Mouse (Mus musculus): ENCODE measurements at regions not wholly inside any gene's neighbourhood (a gene's known extent, or its start where the extent isn't known, plus 50 kb on each side); places are given as distances from the start of the nearest gene placed in this dataset.

DNA sequence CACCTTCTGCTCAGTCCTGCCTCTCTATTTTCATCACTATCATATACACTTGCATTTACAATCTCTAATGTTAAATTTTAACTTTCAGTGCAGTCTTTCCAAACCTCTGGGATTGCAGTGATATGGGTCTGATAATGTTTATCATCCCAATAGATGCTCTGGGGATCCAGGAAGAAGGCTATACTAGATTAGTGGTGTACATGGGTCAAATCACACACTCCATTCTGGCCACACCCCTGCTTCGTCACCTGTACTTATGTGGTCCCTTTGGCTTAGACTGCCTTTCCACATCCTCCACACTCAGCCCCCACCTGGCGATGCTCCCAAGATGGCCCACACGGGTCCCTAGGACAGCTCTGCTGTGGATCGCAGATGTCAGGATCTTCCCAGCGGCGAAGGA, 76.2 kb upstream of the Hes1 start:
- H3K27me3 ChIP-seq (replicated peaks) = no peaks in the 10 kb centered on the region
- peak; percentile 80 for ATAC-seq

DNA sequence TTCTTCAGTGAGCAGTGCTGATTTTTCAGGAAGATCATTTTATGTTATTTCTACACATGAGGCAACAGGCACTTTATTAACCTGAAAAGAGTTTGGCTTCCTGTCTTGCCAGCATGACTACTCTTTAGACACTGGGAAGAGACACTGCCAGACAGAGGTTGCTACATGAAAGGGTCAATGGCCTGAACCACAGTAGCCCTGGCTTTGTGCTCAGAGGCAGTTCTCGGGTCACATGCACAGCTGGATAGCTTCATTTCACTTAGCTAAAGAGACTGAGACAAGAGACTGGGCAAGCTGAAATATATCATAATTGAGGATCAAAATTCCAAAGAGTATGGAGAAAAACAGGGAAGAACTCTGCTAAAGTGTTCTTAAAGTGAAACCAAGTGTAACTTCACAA, 74.9 kb upstream of the Hes1 start:
- ATAC-seq = no peak
- Histone ChIP-seq H3K9ac (no peak overlapping the region), H3K4me1 (replicated peaks) (peaks cover 25% of the 10 kb centered on the region), H3K27me3 (replicated peaks) (no peaks in the 10 kb centered on the region), H3K9me3 (no peaks in the 10 kb centered on the region), H3K4me3 (replicated peaks) (no peak overlapping the region), H3K36me3 (no peaks in the 10 kb centered on the region), H3K27ac (no peak overlapping the region), H3K4me2 (replicated peaks) (no peak overlapping the region)
- WGBS = 44% methylated on average over 1 of the region's 1 CpGs

More for the DNA sequence above, 76.2 kb upstream of the Hes1 start:
- 83% methylated on average over 6 of the region's 6 CpGs for WGBS
- Histone ChIP-seq H3K4me2 (replicated peaks) (no peak overlapping the region), H3K27ac (0 out of 2 replicates have a peak overlapping the region, but pooled peaks have one; percentile 56), H3K9me3 (no peaks in the 10 kb centered on the region), H3K4me1 (replicated peaks) (peaks cover 18% of the 10 kb centered on the region), H3K4me3 (replicated peaks) (no peak overlapping the region), H3K9ac (no peak overlapping the region), H3K36me3 (no peaks in the 10 kb centered on the region)

DNA sequence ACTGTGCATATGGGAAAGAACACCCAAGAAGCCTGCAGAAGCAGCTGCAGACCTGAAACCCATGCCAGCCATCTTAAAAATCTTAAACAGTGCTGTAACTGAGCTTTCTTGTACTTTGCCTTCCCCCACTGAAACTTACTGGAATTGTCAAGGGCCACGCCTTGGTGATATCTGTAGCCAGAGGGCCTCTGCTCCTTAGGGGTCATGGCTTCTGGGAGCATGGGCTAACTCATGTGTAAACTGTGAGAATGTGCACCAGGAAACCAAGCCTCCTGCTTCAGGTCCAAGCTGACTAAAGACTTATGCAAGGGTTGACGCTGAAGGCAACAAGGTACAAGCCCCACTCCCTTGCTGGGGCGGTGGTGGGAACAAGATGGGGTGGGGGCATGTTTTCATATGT, 73.8 kb upstream of the Hes1 start:
- no peaks in the 10 kb centered on the region for H3K27me3 ChIP-seq (replicated peaks)
- H3K36me3 ChIP-seq = no peaks in the 10 kb centered on the region
- peak overlapping the region; percentile 57; the same call in 1 of the 2 replicates for H3K27ac ChIP-seq
- H3K4me2 ChIP-seq (replicated peaks) = peak overlapping the region; percentile 25
- H3K4me1 ChIP-seq (replicated peaks) = peaks cover 25% of the 10 kb centered on the region
- 53% methylated on average over 3 of the region's 3 CpGs for WGBS
- H3K4me3 ChIP-seq (replicated peaks) = no peak overlapping the region
- H3K9me3 ChIP-seq = no peaks in the 10 kb centered on the region
- H3K9ac ChIP-seq = no peak overlapping the region
- ATAC-seq = peak; percentile 70

DNA sequence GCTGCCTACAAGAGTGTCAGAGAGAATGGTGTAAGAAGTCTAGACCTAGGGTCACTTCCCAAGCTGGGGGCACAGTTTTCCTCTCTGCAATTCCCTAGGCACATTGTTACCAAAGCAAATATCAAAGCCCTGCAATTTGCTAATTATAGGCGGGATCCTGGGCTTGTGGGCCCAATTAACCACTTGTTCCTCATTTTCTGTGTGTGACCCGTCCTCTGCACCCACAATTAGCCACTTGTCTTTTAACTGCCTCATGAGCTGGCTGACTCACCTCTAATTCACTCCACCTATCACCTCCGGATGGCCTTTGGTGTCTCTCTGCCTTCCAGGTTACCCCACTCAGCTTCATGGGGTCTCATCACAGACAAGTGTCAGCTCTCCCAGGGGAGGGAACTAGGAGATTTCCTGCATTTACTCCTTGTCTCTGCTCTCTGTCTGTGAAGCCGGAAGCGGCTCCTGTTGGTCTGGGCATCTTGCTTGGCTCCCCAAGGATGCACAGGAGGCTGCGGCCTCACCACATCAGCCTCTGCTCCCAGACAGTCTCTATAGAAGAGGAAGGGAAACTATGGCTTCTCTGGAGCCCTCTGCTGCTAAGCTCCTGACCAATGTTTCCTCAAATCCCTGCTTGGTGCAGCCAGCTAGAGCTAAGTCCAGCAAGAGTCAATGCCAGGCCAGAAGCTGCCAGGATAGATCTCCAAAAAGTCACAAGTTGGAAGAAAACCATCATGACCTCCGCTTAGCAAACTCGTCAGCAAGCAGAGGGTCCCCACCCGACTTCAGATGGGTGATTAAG, 73.2 kb upstream of the Hes1 start:
- ATAC-seq = peak; percentile 3; the same call in 1 of the 2 replicates
- Histone ChIP-seq H3K27ac (peak overlapping the region; percentile 57; the same call in 1 of the 2 replicates), H3K9ac (no peak overlapping the region), H3K4me1 (replicated peaks) (peaks cover 25% of the 10 kb centered on the region), H3K4me3 (replicated peaks) (no peak overlapping the region), H3K9me3 (no peaks in the 10 kb centered on the region), H3K4me2 (replicated peaks) (peak overlapping the region; percentile 25), H3K27me3 (replicated peaks) (no peaks in the 10 kb centered on the region), H3K36me3 (no peaks in the 10 kb centered on the region)
- WGBS = 69% methylated on average over 9 of the region's 9 CpGs

DNA sequence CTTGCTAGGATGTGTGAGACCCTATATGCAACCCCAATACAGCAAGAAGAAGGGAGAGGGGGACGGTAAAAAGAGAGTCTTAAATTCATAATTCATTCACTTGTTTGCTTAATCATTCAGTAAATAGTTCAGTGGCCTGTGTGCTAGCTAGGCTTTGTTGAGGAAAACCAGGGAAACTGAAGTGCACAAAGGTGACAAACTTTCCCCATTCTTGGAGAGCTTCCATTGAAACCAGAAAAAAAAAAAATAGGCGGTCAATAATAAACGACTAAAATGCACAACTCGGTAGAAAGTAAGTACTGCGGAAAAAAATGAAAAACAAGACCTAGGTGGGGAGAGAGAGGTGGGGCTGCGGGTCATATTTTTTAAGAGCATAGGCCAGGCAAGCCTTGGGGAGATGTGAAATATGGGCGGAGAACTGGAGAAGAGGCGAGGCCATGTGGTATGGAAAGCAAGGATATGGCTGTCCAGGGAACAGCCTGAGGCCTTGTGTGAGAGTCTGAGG, 72.3 kb upstream of the Hes1 start:
- WGBS = 77% methylated on average over 8 of the region's 8 CpGs
- Histone ChIP-seq H3K27me3 (replicated peaks) (no peaks in the 10 kb centered on the region), H3K27ac (no peak overlapping the region), H3K4me3 (replicated peaks) (no peak overlapping the region), H3K36me3 (no peaks in the 10 kb centered on the region), H3K9me3 (no peaks in the 10 kb centered on the region), H3K9ac (no peak overlapping the region), H3K4me1 (replicated peaks) (peaks cover 30% of the 10 kb centered on the region), H3K4me2 (replicated peaks) (no peak overlapping the region)
- ATAC-seq = no peak

DNA sequence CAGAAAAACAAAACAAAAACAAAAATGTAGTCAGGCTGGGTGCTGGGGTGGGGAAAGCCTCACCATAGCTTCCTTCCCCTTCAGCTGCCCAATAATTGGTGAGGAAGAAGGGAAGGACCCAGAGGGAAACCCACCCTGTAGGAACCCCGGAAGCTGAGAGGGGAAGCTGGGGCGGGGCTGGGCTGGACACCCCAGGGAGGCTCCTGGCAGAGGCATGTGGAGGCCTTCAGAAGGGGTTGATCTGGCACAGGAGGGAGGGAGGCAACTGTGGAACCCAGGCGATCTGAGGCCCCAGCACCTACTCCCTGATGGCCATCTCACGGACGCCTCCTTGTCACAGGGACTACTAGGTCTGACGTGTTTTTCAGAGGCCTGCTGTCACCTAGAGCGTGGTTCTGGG, 71.1 kb upstream of the Hes1 start:
- H3K4me3 ChIP-seq (replicated peaks) = no peak overlapping the region
- H3K27me3 ChIP-seq (replicated peaks) = no peaks in the 10 kb centered on the region
- H3K4me1 ChIP-seq (replicated peaks) = peaks cover 30% of the 10 kb centered on the region
- H3K4me2 ChIP-seq (replicated peaks) = no peak overlapping the region
- no peaks in the 10 kb centered on the region for H3K36me3 ChIP-seq
- no peaks in the 10 kb centered on the region for H3K9me3 ChIP-seq
- H3K9ac ChIP-seq = no peak overlapping the region
- no peak overlapping the region for H3K27ac ChIP-seq
- no peak for ATAC-seq
- 90% methylated on average over 7 of the region's 7 CpGs for WGBS

DNA sequence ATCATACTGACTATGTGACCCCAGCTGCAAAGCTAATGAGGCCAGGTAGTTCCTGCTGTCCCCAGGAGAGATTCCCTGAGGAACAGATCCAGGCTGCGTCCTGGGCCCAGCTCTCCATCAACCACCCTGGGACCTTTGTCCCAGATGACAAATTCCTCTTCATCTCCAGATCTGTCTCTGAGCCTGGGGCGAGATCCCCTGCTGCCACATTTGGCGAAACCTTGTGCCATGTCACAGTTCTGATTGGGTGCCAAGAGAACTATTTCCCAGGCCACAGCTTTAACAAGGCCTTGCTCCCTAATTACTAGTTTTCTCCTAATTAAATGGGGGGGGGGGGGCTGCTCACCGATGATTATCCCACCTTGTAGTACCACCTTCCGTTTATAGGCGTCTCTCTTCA, 70.6 kb upstream of the Hes1 start:
- H3K36me3 ChIP-seq = no peaks in the 10 kb centered on the region
- 78% methylated on average over 6 of the region's 6 CpGs for WGBS
- ATAC-seq = no peak

DNA sequence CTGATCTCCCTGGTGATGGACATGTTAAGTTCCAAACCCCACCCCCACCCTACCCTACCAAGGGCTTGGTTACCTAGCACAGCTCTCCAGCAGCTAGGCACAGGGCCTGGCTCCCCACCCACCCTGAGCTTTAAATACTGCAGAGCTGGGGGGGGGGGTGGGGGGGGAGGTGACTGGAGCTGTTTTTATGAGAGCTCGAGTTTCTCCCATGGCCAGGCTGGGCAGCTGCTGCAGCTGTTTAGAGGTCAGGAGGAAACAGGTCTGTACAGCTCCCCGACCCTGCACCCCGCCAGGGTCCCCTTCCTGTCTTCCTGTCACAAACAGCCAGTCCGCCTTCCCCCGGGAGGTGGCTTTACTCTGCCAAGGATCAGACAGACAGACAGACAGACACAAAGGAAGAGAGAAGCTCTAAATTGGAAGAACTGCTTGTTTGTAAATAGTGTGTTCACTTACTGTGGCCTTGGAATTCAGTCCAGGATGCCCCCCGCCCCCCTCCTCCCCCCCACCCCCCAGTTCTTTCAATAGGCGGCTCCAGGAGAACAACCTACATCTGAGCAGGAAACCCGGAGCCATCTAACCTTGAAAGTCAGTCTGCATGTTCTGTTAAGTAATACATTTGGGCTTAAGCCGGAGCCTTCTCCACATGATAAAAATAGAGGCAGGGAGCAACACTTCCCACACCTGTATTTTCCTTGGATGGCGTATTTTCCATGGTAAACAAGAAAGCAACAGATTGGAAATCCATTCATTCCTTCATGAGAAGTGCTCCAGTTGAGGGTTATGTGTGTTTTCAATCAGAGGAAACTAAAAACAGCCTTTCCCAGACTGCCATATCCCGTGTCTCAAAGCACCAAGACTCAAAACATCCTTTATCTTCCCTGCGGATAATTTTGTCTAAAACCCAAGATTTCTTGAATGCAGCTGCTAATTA, 67.8 kb upstream of the Hes1 start:
- Histone ChIP-seq H3K4me3 (replicated peaks) (no peak overlapping the region), H3K4me1 (replicated peaks) (peaks cover 16% of the 10 kb centered on the region), H3K9ac (no peak overlapping the region), H3K4me2 (replicated peaks) (no peak overlapping the region), H3K27me3 (replicated peaks) (no peaks in the 10 kb centered on the region), H3K27ac (no peak overlapping the region), H3K9me3 (no peaks in the 10 kb centered on the region), H3K36me3 (no peaks in the 10 kb centered on the region)
- 32% methylated on average over 12 of the region's 12 CpGs for WGBS
- peak; percentile 46 for ATAC-seq

More for the DNA sequence above, 70.6 kb upstream of the Hes1 start:
- Histone ChIP-seq H3K9me3 (no peaks in the 10 kb centered on the region), H3K27ac (no peak overlapping the region), H3K4me2 (replicated peaks) (no peak overlapping the region), H3K9ac (no peak overlapping the region), H3K4me1 (replicated peaks) (peaks cover 30% of the 10 kb centered on the region), H3K27me3 (replicated peaks) (no peaks in the 10 kb centered on the region), H3K4me3 (replicated peaks) (no peak overlapping the region)

DNA sequence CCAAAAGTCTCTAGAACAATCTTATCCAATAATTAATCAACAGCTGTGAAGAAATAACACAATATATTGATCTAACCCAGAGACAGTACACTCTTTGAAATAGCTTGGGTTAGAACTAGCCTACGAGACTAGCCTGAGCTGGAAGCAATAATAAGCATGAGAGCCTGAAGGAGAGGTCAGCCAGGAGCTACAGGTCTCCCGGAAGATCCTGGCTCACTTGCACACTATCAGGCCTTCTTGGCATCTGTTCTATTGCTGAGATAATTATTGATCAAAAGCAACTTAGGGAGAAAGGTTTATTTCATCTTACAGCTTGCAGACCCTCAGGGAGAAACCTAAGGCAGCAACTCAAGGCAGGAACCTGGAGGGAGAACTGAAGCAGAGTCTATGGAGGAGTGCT, 64.0 kb upstream of the Hes1 start:
- Histone ChIP-seq H3K4me2 (replicated peaks) (no peak overlapping the region), H3K9me3 (no peaks in the 10 kb centered on the region), H3K4me1 (replicated peaks) (peaks cover 9% of the 10 kb centered on the region), H3K27me3 (replicated peaks) (no peaks in the 10 kb centered on the region), H3K27ac (no peak overlapping the region), H3K4me3 (replicated peaks) (no peak overlapping the region), H3K36me3 (no peaks in the 10 kb centered on the region), H3K9ac (no peak overlapping the region)
- WGBS = 89% methylated on average over 2 of the region's 2 CpGs
- ATAC-seq = no peak

DNA sequence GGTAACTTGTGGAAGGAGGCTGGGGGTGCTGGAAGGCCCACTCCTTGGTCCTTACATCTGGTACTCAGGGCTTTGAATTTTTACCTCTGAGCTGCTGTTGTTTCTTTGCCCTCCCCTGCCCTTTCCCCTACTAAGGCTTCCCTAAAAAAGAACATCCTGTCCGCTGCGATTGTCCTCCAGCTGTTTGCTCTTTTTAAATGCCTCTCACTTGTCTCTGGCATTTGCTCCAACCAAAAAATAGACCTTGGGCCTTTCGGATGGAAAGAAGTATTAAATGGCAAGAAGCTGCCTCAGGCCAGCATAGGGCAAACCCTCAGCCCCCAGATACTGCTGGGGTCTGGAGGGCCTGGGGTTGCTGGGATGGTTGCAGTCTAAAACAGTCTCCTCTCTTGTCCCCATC, 59.1 kb upstream of the Hes1 start:
- no peak for ATAC-seq
- H3K4me2 ChIP-seq (replicated peaks) = no peak overlapping the region
- no peak overlapping the region for H3K27ac ChIP-seq
- 46% methylated on average over 3 of the region's 3 CpGs for WGBS
- H3K9me3 ChIP-seq = no peaks in the 10 kb centered on the region
- H3K9ac ChIP-seq = no peak overlapping the region
- no peaks in the 10 kb centered on the region for H3K36me3 ChIP-seq
- peaks cover 23% of the 10 kb centered on the region for H3K4me1 ChIP-seq (replicated peaks)
- no peak overlapping the region for H3K4me3 ChIP-seq (replicated peaks)
- no peaks in the 10 kb centered on the region for H3K27me3 ChIP-seq (replicated peaks)

DNA sequence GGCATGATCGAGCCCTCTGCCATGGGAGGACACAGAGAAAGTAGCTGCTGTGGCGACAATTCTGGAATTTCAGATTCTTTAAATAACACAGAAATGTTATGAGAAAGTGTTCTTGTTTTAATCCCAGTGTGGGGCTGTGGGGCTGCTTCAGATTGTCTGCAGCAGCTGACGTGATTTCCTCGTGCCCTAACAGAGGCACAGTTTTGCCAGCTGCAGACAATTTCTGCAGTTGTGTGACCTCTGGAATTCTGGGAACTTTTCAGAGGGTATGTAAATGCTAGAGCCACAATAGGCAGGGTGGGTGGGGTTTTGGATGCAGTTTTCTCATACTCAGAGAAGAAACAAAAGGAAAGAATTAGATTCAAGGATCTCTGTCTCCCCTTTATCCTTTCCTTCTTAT, 57.4 kb upstream of the Hes1 start:
- H3K9me3 ChIP-seq = no peaks in the 10 kb centered on the region
- WGBS = 61% methylated on average over 4 of the region's 4 CpGs

More for the DNA sequence above, 57.4 kb upstream of the Hes1 start:
- no peak overlapping the region for H3K9ac ChIP-seq
- ATAC-seq = no peak
- no peak overlapping the region for H3K27ac ChIP-seq
- H3K36me3 ChIP-seq = no peaks in the 10 kb centered on the region
- H3K4me3 ChIP-seq (replicated peaks) = no peak overlapping the region
- no peak overlapping the region for H3K4me2 ChIP-seq (replicated peaks)
- H3K4me1 ChIP-seq (replicated peaks) = peaks cover 23% of the 10 kb centered on the region
- no peaks in the 10 kb centered on the region for H3K27me3 ChIP-seq (replicated peaks)
